Mouse (Mus musculus) layer of hippocampus, postnatal 10 days (tissue): ENCODE data around the gene Map3k12. TPM values are rescaled to one million over a fixed set of nuclear protein-coding genes. Genes with fewer than 3 reads are reported as not detected.

Experiments used
- DNase-seq, 2 experiments: peaks; one replicate each; pipeline ENCODE4 v3.0.0; 2021; ENCODE audit warnings: low spot score in 2 of 2
- long read RNA-seq: library from polyadenylated mRNA; stranded (forward); transcript quantifications from one replicate; pipeline ENCODE4 v2.0.0, GENCODE M21; 2023
- total RNA-seq, 2 experiments: library from RNA; stranded (reverse); gene quantifications; 2 replicates each; pipeline ENCODE4 v1.2.3; 2021

Gene Map3k12
- total RNA-seq: 10 to 100 TPM; 83.2 to 88.9 TPM
- long read RNA-seq, full-length matches to known transcripts: 13 of 47 reads
- long read RNA-seq, partial matches to known transcripts: 16 of 47 reads
- long read RNA-seq, other reads (novel, unspliced or antisense): 18 of 47 reads

- DNase-seq: peak; percentile 76 to 82
These were observed at the start of gene Map3k12 for GRCm38 (mm10) chr15:102516728-102517404. Gene Map3k12 (minus strand): TSS chr15:102517064.

DNA sequence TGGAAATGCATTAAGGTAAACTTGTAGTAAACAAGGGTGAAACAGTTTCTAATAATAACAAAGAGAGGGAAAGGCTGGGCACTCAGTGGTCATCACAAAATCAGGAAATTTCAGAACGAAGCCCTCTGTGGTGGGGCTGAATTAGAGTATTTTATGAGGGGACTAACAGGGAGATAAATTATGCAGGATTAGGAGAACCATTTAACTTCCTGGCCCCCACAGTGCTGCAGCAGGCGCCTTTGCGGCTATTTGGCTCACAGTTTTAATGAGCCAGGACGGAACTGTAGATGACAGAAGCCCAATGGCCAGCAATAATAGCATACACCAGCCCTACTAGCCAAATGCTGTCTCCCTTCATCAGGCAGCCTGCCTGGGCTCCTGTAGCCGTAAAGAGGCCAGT, 46.8 kb upstream of the Map3k12 start:
- DNase-seq: peak in 1 of 2 experiments; percentile 24

DNA sequence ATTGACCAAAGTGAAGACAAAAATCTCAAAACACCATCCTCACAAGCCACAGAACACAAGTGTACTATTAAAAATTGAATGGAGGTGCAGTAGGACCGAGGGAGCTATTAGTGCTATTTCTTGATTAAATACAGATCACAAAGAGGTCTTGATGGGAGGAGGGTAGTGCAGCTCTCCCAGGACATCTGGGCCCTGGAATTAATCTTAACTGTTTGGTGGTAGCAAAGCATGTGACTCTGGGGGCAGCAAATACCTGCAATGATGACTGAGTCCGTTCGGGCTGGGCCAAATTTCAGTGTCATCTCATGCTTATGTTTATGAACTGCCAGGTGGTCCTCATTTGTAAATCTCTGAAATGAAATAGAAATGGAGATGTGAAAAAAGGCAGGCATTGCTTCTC, 46.2 kb upstream of the Map3k12 start:
- DNase-seq: no peak

GRCm38 (mm10) chr15:102562491-102562890, 45.6 kb upstream of the Map3k12 start:
- no peak for DNase-seq

DNA sequence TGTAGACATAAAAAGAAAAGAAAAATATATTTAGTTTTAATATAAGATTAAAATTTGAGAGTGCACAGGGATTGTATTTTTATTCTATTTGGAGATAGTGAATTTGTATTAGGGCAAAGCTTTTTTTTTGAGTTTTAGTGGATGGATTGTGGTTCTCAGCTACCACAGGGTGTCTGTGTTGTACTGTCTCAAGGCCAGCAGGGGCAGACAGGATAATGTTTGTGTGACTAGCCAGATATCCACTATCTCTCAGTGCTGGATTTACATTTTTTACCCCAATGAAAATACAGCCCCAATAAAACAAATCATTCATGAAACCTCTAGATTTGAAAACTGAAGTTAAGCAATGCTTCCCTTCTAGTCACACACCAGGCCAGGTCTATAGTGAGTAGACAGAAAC, 40.7 kb upstream of the Map3k12 start:
- DNase-seq: no peak

GRCm38 (mm10) chr15:102555581-102555980, 38.7 kb upstream of the Map3k12 start:
- DNase-seq: no peak

GRCm38 (mm10) chr15:102552599-102552998, 35.7 kb upstream of the Map3k12 start:
- DNase-seq: no peak

DNA sequence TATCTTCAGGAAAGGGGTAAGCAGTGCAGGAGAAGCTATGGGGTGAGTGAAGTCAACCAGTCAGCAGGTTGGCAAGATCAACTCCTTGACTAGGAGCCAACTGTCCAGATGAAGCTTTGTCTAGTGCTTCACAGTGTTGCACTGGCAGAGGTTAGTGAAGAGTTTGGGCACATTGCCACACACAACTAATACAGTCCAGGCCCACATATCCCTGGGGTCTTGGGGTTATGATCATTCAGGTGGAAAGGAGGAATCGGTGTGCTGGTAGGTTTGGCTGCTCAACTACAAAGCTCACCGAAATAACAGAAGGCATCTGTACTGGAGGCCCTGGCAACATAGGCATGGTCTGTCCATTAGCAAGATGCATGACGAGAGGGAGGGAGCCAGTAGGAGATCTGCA, 30.6 kb upstream of the Map3k12 start:
- DNase-seq: peak; percentile 37 to 51

GRCm38 (mm10) chr15:102546677-102547427, 30.0 kb upstream of the Map3k12 start:
- DNase-seq: peak; percentile 80 to 84

DNA sequence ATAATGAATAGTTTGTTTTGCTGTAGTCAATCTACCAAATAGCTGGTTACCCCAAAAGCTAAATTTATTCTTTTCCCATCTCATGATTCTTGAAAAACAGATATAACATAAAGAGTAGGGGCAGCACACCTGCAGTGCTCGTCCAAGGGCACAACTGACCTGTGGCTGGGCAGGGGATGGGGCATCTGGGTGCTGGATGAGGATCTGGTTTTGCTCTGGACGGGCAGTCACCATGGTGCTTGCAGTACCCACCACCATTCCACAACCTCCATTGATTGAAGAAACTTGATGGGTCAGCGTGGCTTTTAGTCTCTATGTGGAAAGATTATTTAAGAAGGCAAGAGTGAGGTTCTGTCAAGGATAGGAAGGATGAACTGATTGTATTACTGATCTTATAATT, 29.4 kb upstream of the Map3k12 start:
- no peak for DNase-seq

GRCm38 (mm10) chr15:102544801-102545200, 27.9 kb upstream of the Map3k12 start:
- peak in 1 of 2 experiments; percentile 35 for DNase-seq

DNA sequence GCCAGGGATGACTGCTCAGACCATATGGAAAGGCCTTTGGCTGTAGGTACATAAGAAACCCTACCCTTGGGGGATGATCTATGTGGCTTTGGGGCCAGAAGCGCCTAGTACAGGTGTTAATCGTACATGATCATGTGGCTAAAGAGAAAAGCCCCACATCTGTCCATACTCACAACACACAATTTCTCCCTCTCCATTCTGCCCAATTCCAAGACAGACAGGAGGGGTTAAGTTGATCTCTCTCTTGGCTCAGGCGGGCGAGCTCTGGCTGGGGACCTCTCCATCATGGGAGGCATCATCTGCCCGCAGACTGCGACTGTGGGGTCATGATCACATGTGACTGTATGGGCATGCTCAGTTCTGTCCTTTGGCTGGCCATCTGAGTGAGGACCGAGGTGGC, 17.1 kb upstream of the Map3k12 start:
- DNase-seq: no peak

DNA sequence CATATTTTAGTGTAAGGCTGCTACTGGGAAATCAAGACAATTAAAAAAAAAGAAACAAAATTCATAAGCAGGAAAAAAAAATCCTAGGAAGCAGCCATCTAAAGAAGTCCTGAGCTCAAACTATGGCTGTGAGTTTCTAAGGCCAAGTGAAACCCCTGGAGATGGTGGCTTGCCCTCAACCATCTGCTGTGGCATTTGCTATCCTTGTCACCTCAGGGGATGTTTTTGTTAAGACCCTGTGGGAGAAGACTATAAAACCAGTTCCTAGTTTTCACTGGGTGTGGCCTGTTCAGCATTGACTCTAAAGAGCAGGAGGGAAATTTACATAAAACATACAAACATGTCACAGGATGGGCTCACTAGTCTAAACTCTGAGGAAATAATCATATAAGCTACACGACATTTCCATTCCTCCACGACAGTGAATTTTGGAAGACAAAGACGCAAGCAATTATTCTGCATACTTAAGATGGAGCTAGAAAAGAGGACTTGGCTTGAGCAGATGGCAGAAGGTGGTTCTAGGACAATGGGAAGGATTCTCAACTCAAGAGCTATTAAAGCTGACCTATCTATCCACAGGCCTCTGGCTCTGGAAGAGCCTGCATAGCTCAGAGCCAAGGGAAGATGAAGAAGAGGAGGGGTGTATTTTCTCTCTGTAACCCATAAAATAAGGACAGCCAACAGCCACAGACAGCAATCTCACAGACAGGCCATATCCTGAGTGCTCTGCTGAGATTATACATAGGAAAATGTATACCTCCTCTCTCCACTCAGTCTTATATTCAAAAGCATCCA, 15.4 kb upstream of the Map3k12 start:
- DNase-seq: no peak

DNA sequence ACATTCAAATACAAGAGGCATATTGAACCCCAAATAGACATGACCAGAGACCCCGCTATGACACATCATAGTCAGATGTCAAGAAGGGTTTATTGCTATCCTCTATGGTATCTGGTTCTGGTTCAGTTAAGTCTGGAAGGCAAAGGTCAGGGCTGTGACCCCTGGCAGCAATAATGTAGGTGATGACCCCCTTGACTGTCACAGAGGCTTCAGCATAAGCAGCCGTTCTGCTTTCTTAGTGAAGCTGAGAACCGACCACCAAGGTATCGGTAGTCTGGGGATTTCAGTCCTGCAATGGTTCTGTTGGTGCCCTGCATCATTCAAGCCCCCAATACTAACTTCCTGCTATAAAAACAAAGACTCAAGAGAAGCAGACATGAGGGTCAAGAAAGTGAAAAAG, 14.7 kb upstream of the Map3k12 start:
- DNase-seq: no peak

- DNase-seq: no peak
These were observed 13.7 kb upstream of the Map3k12 start for GRCm38 (mm10) chr15:102530566-102530965.

- no peak for DNase-seq
These were observed 11.5 kb upstream of the Map3k12 start for GRCm38 (mm10) chr15:102528396-102528795.

DNA sequence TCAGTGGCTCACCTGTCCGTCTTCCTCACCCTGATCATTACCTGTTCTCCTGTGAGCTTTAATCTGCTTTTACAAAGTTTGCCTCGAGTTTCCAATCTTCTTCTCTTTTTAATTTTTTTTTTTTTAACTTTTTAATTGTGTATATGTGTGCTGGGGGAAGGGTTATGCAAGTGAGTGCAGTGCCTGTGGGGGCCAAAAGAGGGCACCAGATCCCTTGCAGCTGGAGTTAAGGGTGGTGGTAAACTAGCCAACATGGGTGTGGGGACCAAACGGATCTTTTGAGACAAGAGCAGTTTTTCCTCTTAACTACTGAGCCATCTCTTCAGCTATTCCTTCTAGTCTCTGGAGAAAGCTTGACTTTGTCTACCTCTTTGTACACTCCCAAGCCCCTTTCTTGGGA, 11.1 kb upstream of the Map3k12 start:
- DNase-seq: no peak

- no peak for DNase-seq
These were observed 9.5 kb upstream of the Map3k12 start for GRCm38 (mm10) chr15:102526111-102527002.

DNA sequence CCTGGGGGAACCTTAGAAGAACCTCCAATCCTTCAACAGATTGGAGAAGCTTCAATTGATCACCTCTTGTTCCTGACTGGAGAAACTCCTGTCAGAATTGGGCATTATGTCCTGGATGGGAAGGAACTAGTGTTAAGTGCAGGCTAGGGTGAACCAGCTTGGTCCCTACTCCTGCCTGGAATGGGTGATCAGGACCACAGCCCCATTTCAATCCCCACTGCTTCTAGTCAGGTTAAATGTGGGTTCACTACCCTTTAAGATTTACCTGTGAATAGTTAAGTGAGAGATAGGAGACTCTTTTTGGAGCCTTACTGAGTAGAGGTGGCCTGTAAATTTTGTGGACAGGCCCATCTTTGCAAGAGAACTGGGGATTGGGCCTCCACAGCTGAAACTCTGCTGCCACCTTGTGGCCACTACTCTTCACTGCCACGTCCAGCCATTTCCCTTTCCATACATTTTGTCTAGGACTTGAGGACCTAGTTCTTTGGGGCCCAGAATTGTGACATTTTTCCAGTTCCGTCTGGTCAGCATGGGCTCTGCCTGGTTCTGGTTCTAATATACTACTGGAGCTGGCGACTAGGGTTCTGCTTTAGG, 8.1 kb upstream of the Map3k12 start, which contains the start of gene Npff:
Gene Npff (minus strand): TSS at position 51 of the 594 bp plus-strand sequence.
- peak; percentile 84 to 85 for DNase-seq

- no peak for DNase-seq
These were observed 4.6 kb upstream of the Map3k12 start for GRCm38 (mm10) chr15:102521480-102521879.
